Mouse (Mus musculus) heart, embryonic 11.5 days (tissue): ENCODE measurements at regions not wholly inside any gene's neighbourhood (a gene's known extent, or its start where the extent isn't known, plus 50 kb on each side); places are given as distances from the start of the nearest gene placed in this dataset.

Experiments
- ATAC-seq: fragments of 200-750 bp; cut with Nextera tagmentation; replicated peaks from 2 replicates; pipeline ENCODE4 v1.8.0; 2017; ENCODE audit warnings: moderate library complexity; ENCODE audit not compliant: insufficient number of reproducible peaks, low FRiP score, low TSS enrichment
- H3K27ac ChIP-seq: fragments of 300-500 bp; sonication (generic); 2 replicates; pipeline ENCODE4 v1.5.1; 2014; ENCODE audit warnings: mild to moderate bottlenecking, low read depth, low read length
- H3K27me3 ChIP-seq: fragments of 300-500 bp; sonication (generic); 2 replicates; pipeline ENCODE4 v1.6.1; 2014; ENCODE audit warnings: mild to moderate bottlenecking, low read length, mixed read lengths; ENCODE audit not compliant: control insufficient read depth, insufficient read depth
- H3K36me3 ChIP-seq: fragments of 300-500 bp; sonication (generic); 2 replicates; pipeline ENCODE4 v1.6.1; 2014; ENCODE audit warnings: mild to moderate bottlenecking, low read length, moderate library complexity, mixed read lengths; ENCODE audit not compliant: control insufficient read depth, insufficient read depth
- H3K4me1 ChIP-seq: fragments of 300-500 bp; sonication (generic); 2 replicates; pipeline ENCODE4 v1.6.1; 2014; ENCODE audit warnings: low read length; ENCODE audit not compliant: control insufficient read depth, insufficient read depth
- H3K4me2 ChIP-seq: fragments of 300-500 bp; sonication (generic); 2 replicates; pipeline ENCODE4 v1.6.1; 2014; ENCODE audit warnings: mild to moderate bottlenecking, moderate library complexity
- H3K4me3 ChIP-seq: fragments of 300-500 bp; sonication (generic); 2 replicates; pipeline ENCODE4 v1.5.1; 2014; ENCODE audit warnings: low read depth, low read length
- H3K9ac ChIP-seq: fragments of 300-500 bp; sonication (generic); 2 replicates; pipeline ENCODE4 v1.6.1; 2014; ENCODE audit warnings: mild to moderate bottlenecking, low read depth, low read length, moderate library complexity
- H3K9me3 ChIP-seq: fragments of 300-500 bp; sonication (generic); replicated peaks from 2 replicates; pipeline ENCODE4 v1.6.1; 2016; ENCODE audit warnings: low read length; ENCODE audit not compliant: control insufficient read depth
- WGBS: fragments of 180-500 bp; shearing (Covaris S2); extraction: QIAGEN DNeasy Blood & Tissue Kit; methylation state at CpG from one replicate; pipeline ENCODE4 v1.1.7; 2014; ENCODE audit not compliant: insufficient replicate concordance; 5-methylcytosine and 5-hydroxymethylcytosine counted together

GRCm38 (mm10) chr15:67289749-67290148, 789.0 kb upstream of the Lrrc6 start:
- H3K9ac ChIP-seq: no peak overlapping the region
- no peaks in the 10 kb centered on the region for H3K27me3 ChIP-seq
- WGBS: 54% methylated on average over 4 of the region's 4 CpGs
- H3K4me3 ChIP-seq: no peak overlapping the region
- H3K9me3 ChIP-seq: no peaks in the 10 kb centered on the region
- no peaks in the 10 kb centered on the region for H3K4me1 ChIP-seq
- H3K4me2 ChIP-seq: no peak overlapping the region
- H3K36me3 ChIP-seq: no peaks in the 10 kb centered on the region
- H3K27ac ChIP-seq: no peak overlapping the region
- no peak for ATAC-seq

- Histone ChIP-seq H3K4me3 (no peak overlapping the region), H3K4me1 (no peaks in the 10 kb centered on the region), H3K4me2 (no peak overlapping the region), H3K36me3 (no peaks in the 10 kb centered on the region), H3K9ac (no peak overlapping the region), H3K9me3 (no peaks in the 10 kb centered on the region), H3K27me3 (no peaks in the 10 kb centered on the region), H3K27ac (no peak overlapping the region)
- WGBS: 72% methylated on average over 4 of the region's 4 CpGs
- ATAC-seq: no peak
These were observed 784.2 kb upstream of the Lrrc6 start for GRCm38 (mm10) chr15:67284941-67285340.

GRCm38 (mm10) chr15:67283275-67283972, 782.7 kb upstream of the Lrrc6 start:
- 82% methylated on average over 3 of the region's 3 CpGs for WGBS
- H3K27ac ChIP-seq: no peak overlapping the region
- no peaks in the 10 kb centered on the region for H3K27me3 ChIP-seq
- no peaks in the 10 kb centered on the region for H3K36me3 ChIP-seq
- no peak overlapping the region for H3K9ac ChIP-seq
- no peak overlapping the region for H3K4me2 ChIP-seq
- H3K4me1 ChIP-seq: no peaks in the 10 kb centered on the region
- H3K9me3 ChIP-seq: no peaks in the 10 kb centered on the region
- no peak for ATAC-seq
- no peak overlapping the region for H3K4me3 ChIP-seq

GRCm38 (mm10) chr15:67278869-67279268, 778.2 kb upstream of the Lrrc6 start:
- no peak for ATAC-seq
- H3K36me3 ChIP-seq: no peaks in the 10 kb centered on the region
- no peak overlapping the region for H3K9ac ChIP-seq
- H3K9me3 ChIP-seq: no peaks in the 10 kb centered on the region
- no peak overlapping the region for H3K27ac ChIP-seq
- 72% methylated on average over 1 of the region's 1 CpGs for WGBS
- H3K4me2 ChIP-seq: no peak overlapping the region
- H3K4me3 ChIP-seq: no peak overlapping the region
- no peaks in the 10 kb centered on the region for H3K27me3 ChIP-seq
- no peaks in the 10 kb centered on the region for H3K4me1 ChIP-seq

GRCm38 (mm10) chr15:67275058-67275457, 774.3 kb upstream of the Lrrc6 start:
- H3K36me3 ChIP-seq: no peaks in the 10 kb centered on the region
- H3K27ac ChIP-seq: no peak overlapping the region
- ATAC-seq: no peak
- no peaks in the 10 kb centered on the region for H3K27me3 ChIP-seq
- H3K9me3 ChIP-seq: no peaks in the 10 kb centered on the region
- no peak overlapping the region for H3K4me3 ChIP-seq
- no peak overlapping the region for H3K9ac ChIP-seq
- no peak overlapping the region for H3K4me2 ChIP-seq
- H3K4me1 ChIP-seq: no peaks in the 10 kb centered on the region

GRCm38 (mm10) chr15:67272397-67272796, 771.7 kb upstream of the Lrrc6 start:
- Histone ChIP-seq H3K9ac (no peak overlapping the region), H3K4me2 (no peak overlapping the region), H3K27ac (no peak overlapping the region), H3K9me3 (no peaks in the 10 kb centered on the region), H3K36me3 (no peaks in the 10 kb centered on the region), H3K4me3 (no peak overlapping the region), H3K4me1 (no peaks in the 10 kb centered on the region), H3K27me3 (no peaks in the 10 kb centered on the region)
- 88% methylated on average over 2 of the region's 2 CpGs for WGBS
- ATAC-seq: no peak

GRCm38 (mm10) chr15:67263723-67264122, 763.0 kb upstream of the Lrrc6 start:
- no peak overlapping the region for H3K27ac ChIP-seq
- WGBS: 65% methylated on average over 6 of the region's 6 CpGs
- H3K4me2 ChIP-seq: no peak overlapping the region

GRCm38 (mm10) chr15:67263313-67263712, 762.6 kb upstream of the Lrrc6 start:
- Histone ChIP-seq H3K27me3 (no peaks in the 10 kb centered on the region), H3K4me2 (no peak overlapping the region), H3K4me3 (no peak overlapping the region), H3K4me1 (no peaks in the 10 kb centered on the region), H3K36me3 (no peaks in the 10 kb centered on the region), H3K27ac (no peak overlapping the region), H3K9me3 (no peaks in the 10 kb centered on the region), H3K9ac (no peak overlapping the region)
- 60% methylated on average over 2 of the region's 2 CpGs for WGBS
- ATAC-seq: no peak

More at GRCm38 (mm10) chr15:67263723-67264122, 763.0 kb upstream of the Lrrc6 start:
- ATAC-seq: no peak
- no peaks in the 10 kb centered on the region for H3K36me3 ChIP-seq
- no peak overlapping the region for H3K9ac ChIP-seq
- no peaks in the 10 kb centered on the region for H3K4me1 ChIP-seq
- H3K27me3 ChIP-seq: no peaks in the 10 kb centered on the region
- no peak overlapping the region for H3K4me3 ChIP-seq
- H3K9me3 ChIP-seq: no peaks in the 10 kb centered on the region

- no peak for ATAC-seq
- no peaks in the 10 kb centered on the region for H3K9me3 ChIP-seq
- no peaks in the 10 kb centered on the region for H3K4me1 ChIP-seq
- no peak overlapping the region for H3K4me2 ChIP-seq
- H3K36me3 ChIP-seq: no peaks in the 10 kb centered on the region
- H3K9ac ChIP-seq: no peak overlapping the region
- no peaks in the 10 kb centered on the region for H3K27me3 ChIP-seq
- no peak overlapping the region for H3K27ac ChIP-seq
- 86% methylated on average over 2 of the region's 2 CpGs for WGBS
- H3K4me3 ChIP-seq: no peak overlapping the region
These were observed 761.6 kb upstream of the Lrrc6 start for GRCm38 (mm10) chr15:67262269-67262668.
